Mouse (Mus musculus): ENCODE results near the gene Dhrs4. TPM values are rescaled to one million over a fixed set of nuclear protein-coding genes. Genes with fewer than 3 reads are reported as not detected.

Dhrs4 gene
- polyA plus RNA-seq, 1 experiment from 2014 or later, result 165 TPM

DNA sequence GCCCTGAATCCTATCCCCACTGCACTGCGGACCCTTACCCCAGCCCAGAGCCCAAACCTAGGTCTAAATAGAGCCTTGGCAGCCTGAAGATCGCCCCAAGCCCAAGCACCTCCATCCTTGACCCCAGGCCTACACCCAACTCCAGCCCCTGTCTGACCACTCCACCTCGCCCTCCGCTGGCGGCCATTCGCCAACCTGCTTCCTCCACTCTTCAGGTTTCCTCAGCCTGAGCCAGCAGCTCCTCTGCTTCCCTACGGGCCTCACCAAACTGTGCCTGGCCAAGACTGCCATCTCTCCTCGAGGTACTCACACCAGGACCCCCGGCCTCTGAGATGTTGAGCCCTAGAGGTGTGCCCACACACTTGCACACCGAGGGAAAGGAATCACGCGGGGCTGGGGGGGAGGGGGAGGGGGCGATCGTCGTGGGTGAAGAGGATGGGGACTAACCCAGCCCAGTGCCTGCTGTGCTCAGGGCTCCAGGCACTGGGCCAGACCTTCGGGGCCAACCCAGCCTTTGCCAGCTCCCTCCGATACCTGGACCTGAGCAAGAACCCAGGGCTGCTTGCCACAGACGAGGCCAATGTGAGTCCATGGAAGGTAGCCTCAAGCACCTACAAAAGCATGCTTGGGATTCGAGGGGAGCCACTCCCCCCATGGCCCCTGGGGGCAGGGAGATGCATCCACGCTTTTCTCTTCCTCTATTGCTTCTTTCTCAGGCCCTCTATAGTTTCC, 17.1 kb downstream of the Dhrs4 start:
- WGBS, result 76% methylated on average over 20 of the region's 20 CpGs
- Histone ChIP-seq H3K27ac (ENCODE audit: low read length) (no peak overlapping the region), H3K4me1 (ENCODE audit: control insufficient read depth, insufficient read depth, low read length) (peaks cover 4% of the 10 kb centered on the region; the same call in 1 of the 2 replicates), H3K9ac (ENCODE audit: low read depth, low read length) (no peak overlapping the region), H3K27me3 (replicated peaks; ENCODE audit: control insufficient read depth, insufficient read depth, low read length) (no peaks in the 10 kb centered on the region), H3K4me3 (ENCODE audit: low read length) (no peak overlapping the region), H3K9me3 (ENCODE audit: control insufficient read depth, low read length) (no peaks in the 10 kb centered on the region), H3K4me2 (ENCODE audit: low read depth, low read length) (no peak overlapping the region), H3K36me3 (ENCODE audit: control insufficient read depth, insufficient read depth, low read length) (no peaks in the 10 kb centered on the region)
- no peak for ATAC-seq

DNA sequence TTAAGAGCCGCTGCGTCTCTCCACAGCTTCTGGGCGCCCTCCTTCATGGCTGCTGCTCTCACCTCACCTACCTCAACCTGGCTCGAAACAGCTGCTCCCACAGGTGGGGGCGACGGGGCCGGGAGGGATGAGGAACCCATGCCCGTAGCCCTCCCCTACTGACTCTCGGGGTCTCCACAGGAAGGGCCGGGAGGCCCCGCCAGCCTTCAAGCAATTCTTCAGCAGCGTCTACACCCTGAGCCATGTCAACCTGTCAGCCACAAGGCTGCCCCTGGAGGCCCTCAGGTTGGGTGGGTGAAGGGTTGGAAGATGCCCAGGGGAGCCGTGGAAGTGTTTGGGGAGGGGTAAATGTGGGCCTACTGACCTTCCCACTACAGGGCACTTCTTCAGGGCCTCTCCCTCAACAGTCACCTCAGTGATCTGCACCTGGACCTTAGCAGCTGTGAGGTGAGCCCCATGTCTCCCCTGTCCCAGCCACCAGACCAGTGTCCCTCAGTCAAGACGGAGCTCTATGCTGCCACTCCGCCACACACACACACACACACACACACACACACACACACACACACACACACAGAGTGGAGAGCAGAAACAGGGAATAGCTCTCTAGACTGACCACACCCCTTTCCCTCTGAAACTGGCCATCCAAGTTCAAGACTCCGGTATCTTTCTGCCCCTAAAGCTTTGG, 18.3 kb downstream of the Dhrs4 start:
- 74% methylated on average over 16 of the region's 16 CpGs for WGBS
- Histone ChIP-seq H3K36me3 (ENCODE audit: control insufficient read depth, insufficient read depth, low read length) (no peaks in the 10 kb centered on the region), H3K9ac (ENCODE audit: low read depth, low read length) (no peak overlapping the region), H3K27me3 (replicated peaks; ENCODE audit: control insufficient read depth, insufficient read depth, low read length) (no peaks in the 10 kb centered on the region), H3K4me1 (ENCODE audit: control insufficient read depth, insufficient read depth, low read length) (no peaks in the 10 kb centered on the region), H3K9me3 (ENCODE audit: control insufficient read depth, low read length) (no peaks in the 10 kb centered on the region), H3K27ac (ENCODE audit: low read length) (no peak overlapping the region), H3K4me3 (ENCODE audit: low read length) (no peak overlapping the region), H3K4me2 (ENCODE audit: low read depth, low read length) (no peak overlapping the region)
- ATAC-seq, result peak; percentile 43

DNA sequence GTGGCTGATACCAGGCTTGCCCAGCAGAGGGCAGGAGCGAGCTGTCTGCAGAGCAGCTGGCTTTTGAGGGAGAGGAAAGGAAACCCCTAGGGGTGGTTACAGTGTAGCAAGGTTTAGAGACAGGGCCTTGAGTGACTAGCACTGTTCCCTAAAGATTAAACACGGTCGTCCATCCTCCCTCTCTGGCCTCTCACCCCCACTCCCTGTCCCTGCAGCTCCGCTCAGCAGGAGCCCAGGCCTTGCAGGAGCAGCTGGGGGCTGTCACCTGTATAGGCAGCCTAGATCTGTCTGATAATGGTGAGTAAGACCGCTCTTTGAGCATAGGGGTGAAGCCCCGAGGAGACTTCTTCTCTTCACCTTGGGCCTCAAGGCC, 18.9 kb downstream of the Dhrs4 start:
- no peaks in the 10 kb centered on the region for H3K27me3 ChIP-seq (replicated peaks; ENCODE audit: control insufficient read depth, insufficient read depth, low read length)
- H3K4me3 ChIP-seq (ENCODE audit: low read length), result no peak overlapping the region
- H3K4me2 ChIP-seq (ENCODE audit: low read depth, low read length), result no peak overlapping the region
- H3K9ac ChIP-seq (ENCODE audit: low read depth, low read length), result no peak overlapping the region
- H3K9me3 ChIP-seq (ENCODE audit: control insufficient read depth, low read length), result no peaks in the 10 kb centered on the region
- no peaks in the 10 kb centered on the region for H3K4me1 ChIP-seq (ENCODE audit: control insufficient read depth, insufficient read depth, low read length)
- no peak overlapping the region for H3K27ac ChIP-seq (ENCODE audit: low read length)
- H3K36me3 ChIP-seq (ENCODE audit: control insufficient read depth, insufficient read depth, low read length), result no peaks in the 10 kb centered on the region
- 23% methylated on average over 6 of the region's 6 CpGs for whole genome bisulfite sequencing
- ATAC-seq, result peak; percentile 58

DNA sequence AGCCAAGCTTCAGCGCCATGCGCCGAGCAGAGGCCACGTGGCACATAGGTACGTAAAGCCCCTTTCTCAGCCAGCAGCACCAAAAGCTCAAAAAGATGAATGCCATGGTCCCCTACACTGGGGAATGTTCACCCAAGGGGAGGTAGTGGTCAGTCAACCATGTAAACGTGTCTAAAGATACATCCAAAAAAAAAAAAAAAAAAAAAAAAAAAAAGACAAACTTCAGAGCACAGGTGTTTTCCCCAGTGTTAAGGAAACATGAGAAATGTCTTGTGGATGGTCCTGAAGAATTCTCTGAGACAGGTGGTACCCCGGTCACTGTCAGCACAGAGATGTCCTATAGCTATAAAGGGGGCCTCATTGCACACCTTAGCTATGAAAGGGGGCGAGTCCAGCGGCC, 27.1 kb downstream of the Dhrs4 start:
- WGBS, result 88% methylated on average over 9 of the region's 9 CpGs

DNA sequence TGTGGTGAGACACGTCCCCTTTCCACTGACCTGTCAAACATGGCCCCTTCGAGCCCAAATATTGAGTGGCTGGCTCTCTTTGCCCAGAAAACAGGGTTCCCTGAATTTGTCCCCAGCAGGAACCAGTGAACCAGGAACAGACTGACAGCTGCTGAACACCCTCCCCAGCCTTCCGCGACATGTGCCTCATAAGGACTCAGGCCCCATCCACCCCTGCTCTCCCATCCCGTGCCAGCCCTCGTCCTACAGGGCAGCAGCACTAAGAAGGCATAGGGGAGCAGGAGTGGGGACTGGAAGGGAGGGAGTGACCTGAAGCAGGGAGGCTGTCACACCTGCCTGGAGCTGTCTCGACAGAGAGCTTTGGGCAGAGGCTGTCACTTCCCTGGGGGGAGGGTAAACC, 29.2 kb downstream of the Dhrs4 start:
- H3K9me3 ChIP-seq (ENCODE audit: control insufficient read depth, low read length), result no peaks in the 10 kb centered on the region
- H3K27me3 ChIP-seq (replicated peaks; ENCODE audit: control insufficient read depth, insufficient read depth, low read length), result no peaks in the 10 kb centered on the region
- H3K9ac ChIP-seq (ENCODE audit: low read depth, low read length), result no peak overlapping the region
- no peaks in the 10 kb centered on the region for H3K4me1 ChIP-seq (ENCODE audit: control insufficient read depth, insufficient read depth, low read length)
- no peak for ATAC-seq
- H3K4me3 ChIP-seq (ENCODE audit: low read length), result no peak overlapping the region
- no peak overlapping the region for H3K27ac ChIP-seq (ENCODE audit: low read length)
- WGBS, result 51% methylated on average over 7 of the region's 7 CpGs
- H3K36me3 ChIP-seq (ENCODE audit: control insufficient read depth, insufficient read depth, low read length), result no peaks in the 10 kb centered on the region
- H3K4me2 ChIP-seq (ENCODE audit: low read depth, low read length), result no peak overlapping the region

More for the DNA sequence above, 27.1 kb downstream of the Dhrs4 start:
- no peak for ATAC-seq
- H3K27ac ChIP-seq (ENCODE audit: low read length), result no peak overlapping the region
- no peaks in the 10 kb centered on the region for H3K27me3 ChIP-seq (replicated peaks; ENCODE audit: control insufficient read depth, insufficient read depth, low read length)
- H3K4me2 ChIP-seq (ENCODE audit: low read depth, low read length), result no peak overlapping the region
- H3K9ac ChIP-seq (ENCODE audit: low read depth, low read length), result no peak overlapping the region
- H3K4me3 ChIP-seq (ENCODE audit: low read length), result no peak overlapping the region
- no peaks in the 10 kb centered on the region for H3K36me3 ChIP-seq (ENCODE audit: control insufficient read depth, insufficient read depth, low read length)
- H3K9me3 ChIP-seq (ENCODE audit: control insufficient read depth, low read length), result no peaks in the 10 kb centered on the region
- H3K4me1 ChIP-seq (ENCODE audit: control insufficient read depth, insufficient read depth, low read length), result no peaks in the 10 kb centered on the region

DNA sequence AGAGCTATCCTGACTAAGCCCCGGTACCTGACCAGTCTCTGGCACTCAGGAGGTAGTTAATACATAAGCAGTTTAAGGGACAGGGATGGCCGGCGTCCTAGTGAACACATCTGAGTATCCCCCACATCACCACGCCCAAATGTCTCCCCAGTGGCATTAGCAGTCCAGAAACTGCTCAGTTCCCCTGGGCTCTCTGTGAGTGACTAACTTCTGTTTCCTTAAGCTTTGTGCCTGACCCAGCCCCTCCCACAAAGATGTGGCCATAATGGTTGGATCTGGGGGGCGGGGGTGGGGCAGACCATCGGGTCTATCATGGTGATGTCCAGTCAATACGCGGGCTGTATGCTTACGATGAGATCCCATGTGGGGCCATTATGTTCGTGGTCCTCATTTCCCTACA, 31.0 kb downstream of the Dhrs4 start:
- no peaks in the 10 kb centered on the region for H3K9me3 ChIP-seq (ENCODE audit: control insufficient read depth, low read length)
- H3K4me3 ChIP-seq (ENCODE audit: low read length), result no peak overlapping the region
- no peak overlapping the region for H3K27ac ChIP-seq (ENCODE audit: low read length)
- no peak overlapping the region for H3K9ac ChIP-seq (ENCODE audit: low read depth, low read length)
- no peak for ATAC-seq
- no peaks in the 10 kb centered on the region for H3K36me3 ChIP-seq (ENCODE audit: control insufficient read depth, insufficient read depth, low read length)
- no peaks in the 10 kb centered on the region for H3K4me1 ChIP-seq (ENCODE audit: control insufficient read depth, insufficient read depth, low read length)
- WGBS, result 79% methylated on average over 10 of the region's 10 CpGs
- no peak overlapping the region for H3K4me2 ChIP-seq (ENCODE audit: low read depth, low read length)
- H3K27me3 ChIP-seq (replicated peaks; ENCODE audit: control insufficient read depth, insufficient read depth, low read length), result no peaks in the 10 kb centered on the region

DNA sequence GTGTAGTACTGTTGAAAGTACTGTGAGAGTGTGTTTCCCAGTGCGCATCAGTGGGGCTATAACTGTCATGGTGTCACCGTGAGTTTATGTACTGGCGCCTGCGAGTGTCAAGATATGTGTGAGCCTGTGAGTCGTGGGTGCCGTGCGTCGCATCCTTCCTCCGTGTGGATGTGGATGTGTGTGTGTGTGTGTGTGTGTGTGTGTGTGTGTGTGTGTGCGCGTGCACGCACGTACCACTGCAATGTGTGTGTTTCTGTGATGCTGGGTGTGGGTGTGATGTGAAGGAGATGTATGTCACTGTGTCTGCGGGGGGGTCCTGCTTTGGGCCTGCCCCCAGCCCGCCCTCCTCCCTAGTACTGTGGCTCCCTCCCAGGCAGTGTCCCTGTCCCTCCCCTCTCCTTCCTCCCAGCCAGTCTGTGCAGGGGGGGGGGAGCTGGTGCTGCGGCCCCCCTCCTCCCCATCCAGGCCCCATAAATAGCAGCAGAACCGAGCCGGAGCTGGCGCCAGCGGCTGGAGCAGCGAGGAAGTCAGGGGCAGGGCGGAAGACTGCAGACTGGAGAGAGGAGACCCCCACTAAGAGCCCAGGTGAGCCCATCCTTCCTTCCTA, 31.7 kb downstream of the Dhrs4 start, which contains the start of gene Cpne6:
TSS of gene Cpne6 (plus strand) at position 321 of the 607 bp plus-strand sequence.
- Histone ChIP-seq H3K9me3 (ENCODE audit: control insufficient read depth, low read length) (no peaks in the 10 kb centered on the region), H3K27ac (ENCODE audit: low read length) (no peak within 1 kb of the TSS), H3K4me2 (ENCODE audit: low read depth, low read length) (no peak within 1 kb of the TSS), H3K9ac (ENCODE audit: low read depth, low read length) (no peak within 1 kb of the TSS), H3K27me3 (replicated peaks; ENCODE audit: control insufficient read depth, insufficient read depth, low read length) (no peaks in the 10 kb centered on the region), H3K36me3 (ENCODE audit: control insufficient read depth, insufficient read depth, low read length) (no peaks in the 10 kb centered on the region), H3K4me3 (ENCODE audit: low read length) (no peak within 1 kb of the TSS), H3K4me1 (ENCODE audit: control insufficient read depth, insufficient read depth, low read length) (no peaks in the 10 kb centered on the region)
- ATAC-seq, result no peak
- WGBS, result 60% methylated on average over 22 of the region's 22 CpGs

DNA sequence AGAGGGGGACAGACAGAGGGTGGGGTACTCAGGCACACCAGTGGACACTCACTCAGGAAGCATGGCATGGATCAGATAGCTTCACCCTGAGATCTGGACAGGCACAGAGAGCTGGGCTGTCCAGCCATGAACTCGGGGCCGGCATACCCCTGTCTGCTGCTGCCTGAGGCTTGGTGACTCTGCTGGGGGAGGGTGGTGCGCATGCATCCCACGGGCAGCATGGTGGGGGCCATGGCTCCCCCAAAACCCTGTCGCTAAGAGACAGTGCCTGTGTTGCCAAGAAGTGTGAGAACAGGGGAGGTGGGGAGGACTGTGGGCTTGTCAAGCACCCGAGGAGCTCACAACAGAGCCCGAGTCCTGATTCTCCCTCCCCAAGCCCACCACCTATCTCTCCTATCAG, 32.5 kb downstream of the Dhrs4 start:
- Histone ChIP-seq H3K9me3 (ENCODE audit: control insufficient read depth, low read length) (no peaks in the 10 kb centered on the region), H3K27ac (ENCODE audit: low read length) (no peak overlapping the region), H3K4me2 (ENCODE audit: low read depth, low read length) (no peak overlapping the region), H3K9ac (ENCODE audit: low read depth, low read length) (no peak overlapping the region), H3K27me3 (replicated peaks; ENCODE audit: control insufficient read depth, insufficient read depth, low read length) (no peaks in the 10 kb centered on the region), H3K4me1 (ENCODE audit: control insufficient read depth, insufficient read depth, low read length) (no peaks in the 10 kb centered on the region), H3K4me3 (ENCODE audit: low read length) (no peak overlapping the region), H3K36me3 (ENCODE audit: control insufficient read depth, insufficient read depth, low read length) (no peaks in the 10 kb centered on the region)
- WGBS, result 49% methylated on average over 7 of the region's 7 CpGs
- ATAC-seq, result no peak

DNA sequence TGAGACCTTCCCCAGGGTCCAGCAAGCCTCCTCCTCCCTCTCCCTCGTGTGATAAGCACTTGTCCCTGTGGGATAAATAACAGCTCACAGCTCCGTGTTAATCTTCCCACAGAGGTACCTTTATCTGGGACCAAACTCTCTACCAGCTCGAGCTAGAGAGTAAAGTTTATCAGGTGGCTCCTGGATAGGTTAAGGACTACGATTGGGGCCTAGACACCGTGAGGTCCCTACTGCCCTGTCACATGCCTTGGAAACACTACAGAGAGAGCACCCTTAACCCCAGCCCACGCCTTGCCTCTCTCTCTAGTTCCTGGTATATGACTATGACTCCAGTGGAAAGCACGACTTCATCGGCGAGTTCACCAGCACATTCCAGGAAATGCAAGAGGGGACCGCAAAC, 35.4 kb downstream of the Dhrs4 start:
- Histone ChIP-seq H3K9ac (ENCODE audit: low read depth, low read length) (no peak overlapping the region), H3K27me3 (replicated peaks; ENCODE audit: control insufficient read depth, insufficient read depth, low read length) (0 out of 2 replicates have a peak, but pooled peaks cover 4% of the 10 kb centered on the region), H3K9me3 (ENCODE audit: control insufficient read depth, low read length) (no peaks in the 10 kb centered on the region), H3K27ac (ENCODE audit: low read length) (no peak overlapping the region), H3K36me3 (ENCODE audit: control insufficient read depth, insufficient read depth, low read length) (no peaks in the 10 kb centered on the region), H3K4me3 (ENCODE audit: low read length) (no peak overlapping the region), H3K4me2 (ENCODE audit: low read depth, low read length) (no peak overlapping the region), H3K4me1 (ENCODE audit: control insufficient read depth, insufficient read depth, low read length) (no peaks in the 10 kb centered on the region)
- WGBS, result 52% methylated on average over 10 of the region's 10 CpGs
- peak; percentile 63 for ATAC-seq

All from intestine, embryonic 16.5 days (tissue).